Mouse (Mus musculus) thymus, postnatal 25 days (tissue): ENCODE results near the gene Ppcdc.
"Not testable (repeated sequence)": the region's sequence is repeated elsewhere in the genome, so short reads cannot be mapped to it uniquely, and the experiment has no call there.

Source experiments
- DNase-seq: peaks from one replicate; pipeline ENCODE4 v3.0.0; 2022

Gene Ppcdc

GRCm38 (mm10) chr9:57428391-57428790, 11.5 kb downstream of the Ppcdc start:
- DNase-seq: no peak

- DNase-seq: no peak
These were observed 12.0 kb downstream of the Ppcdc start for GRCm38 (mm10) chr9:57427937-57428336.

- DNase-seq: not testable (repeated sequence)
These were observed 12.8 kb downstream of the Ppcdc start for GRCm38 (mm10) chr9:57427123-57427522.

- DNase-seq: no peak
These were observed 14.8 kb downstream of the Ppcdc start for GRCm38 (mm10) chr9:57425116-57425515.

GRCm38 (mm10) chr9:57424066-57424465, 15.9 kb downstream of the Ppcdc start:
- DNase-seq: no peak

- peak; percentile 28 for DNase-seq
These were observed 18.2 kb downstream of the Ppcdc start for GRCm38 (mm10) chr9:57421688-57422111.

- peak; percentile 83 for DNase-seq
These were observed 18.8 kb downstream of the Ppcdc start for GRCm38 (mm10) chr9:57421121-57421571.

- peak; percentile 33 for DNase-seq
These were observed 19.4 kb downstream of the Ppcdc start for GRCm38 (mm10) chr9:57420321-57421120.

- no peak for DNase-seq
These were observed 20.2 kb downstream of the Ppcdc start for GRCm38 (mm10) chr9:57419521-57420267.

GRCm38 (mm10) chr9:57417341-57417740, 22.6 kb downstream of the Ppcdc start:
- no peak for DNase-seq

GRCm38 (mm10) chr9:57407120-57407905, 32.6 kb downstream of the Ppcdc start:
- DNase-seq: no peak

GRCm38 (mm10) chr9:57406395-57406794, 33.5 kb downstream of the Ppcdc start:
- DNase-seq: no peak

GRCm38 (mm10) chr9:57404036-57404435, 35.9 kb downstream of the Ppcdc start:
- DNase-seq: no peak

- DNase-seq: peak; percentile 32
These were observed 37.3 kb downstream of the Ppcdc start for GRCm38 (mm10) chr9:57402318-57403251.

- DNase-seq: no peak
These were observed 41.2 kb downstream of the Ppcdc start for GRCm38 (mm10) chr9:57398773-57399172.

- no peak for DNase-seq
These were observed 47.0 kb downstream of the Ppcdc start for GRCm38 (mm10) chr9:57392892-57393291.

- DNase-seq: no peak
These were observed 49.1 kb downstream of the Ppcdc start for GRCm38 (mm10) chr9:57390869-57391268.

- DNase-seq: no peak
These were observed 50.8 kb downstream of the Ppcdc start for GRCm38 (mm10) chr9:57389131-57389530.

GRCm38 (mm10) chr9:57386926-57387325, 53.0 kb downstream of the Ppcdc start:
- no peak for DNase-seq

- DNase-seq: no peak
These were observed 55.3 kb downstream of the Ppcdc start for GRCm38 (mm10) chr9:57384621-57385020.

- no peak for DNase-seq
These were observed 78.9 kb downstream of the Ppcdc start for GRCm38 (mm10) chr9:57360999-57361398.
